In genomic region chr19:46744681-46745080, GRCm38 (mm10) we compare ENCODE assay signal across 20 mouse cellular contexts.
"Had no signal": no experiment of that assay in that cellular context is flagged by ENCODE, and none has a peak within 500 bp of the region (broad histone marks: within the 10 kb centered on the region; RNA-seq: fewer than 3 reads in every experiment).

No protein-coding gene starts in this region.

- DNase-seq: kidney, adult 2 months; kidney, postnatal 25 days; layer of hippocampus, adult 9-11 months; liver; lung, adult 18-20 months; lung, postnatal 10 days; lung, postnatal 36 days; right cerebral cortex, postnatal 4 days; thymus, postnatal 25 days had no signal

- ATAC-seq: intestine, postnatal 0 days; liver, embryonic 12.5 days had no signal

- H3K4me3 ChIP-seq: layer of hippocampus, adult 2 months; limb, embryonic 10.5 days; limb, embryonic 13.5 days; liver, embryonic 12.5 days; liver, embryonic 15.5 days; lung, embryonic 15.5 days; megakaryocyte, embryonic 14.5 days; midbrain, embryonic 12.5 days; stomach, embryonic 15.5 days had no signal

- H3K4me2 ChIP-seq: limb, embryonic 13.5 days; liver, embryonic 12.5 days; liver, embryonic 15.5 days; lung, embryonic 15.5 days; midbrain, embryonic 12.5 days; stomach, embryonic 15.5 days had no signal

- H3K27me3 ChIP-seq: limb, embryonic 13.5 days; liver, embryonic 15.5 days; lung, embryonic 15.5 days; midbrain, embryonic 12.5 days; stomach, embryonic 15.5 days had no signal

- H3K9ac ChIP-seq: limb, embryonic 13.5 days; liver, embryonic 12.5 days; liver, embryonic 15.5 days; lung, embryonic 15.5 days; midbrain, embryonic 12.5 days; stomach, embryonic 15.5 days had no signal

- H3K9me3 ChIP-seq: limb, embryonic 10.5 days; limb, embryonic 13.5 days; liver, embryonic 12.5 days; liver, embryonic 15.5 days; lung, embryonic 15.5 days; megakaryocyte, embryonic 14.5 days; midbrain, embryonic 12.5 days; stomach, embryonic 15.5 days had no signal

- H3K27ac ChIP-seq: kidney, postnatal 0 days; layer of hippocampus, adult 2 months; limb, embryonic 10.5 days; limb, embryonic 13.5 days; liver, embryonic 12.5 days; liver, embryonic 15.5 days; lung, embryonic 15.5 days; midbrain, embryonic 12.5 days; stomach, embryonic 15.5 days had no signal

- H3K36me3 ChIP-seq: limb, embryonic 10.5 days; limb, embryonic 13.5 days; liver, embryonic 12.5 days; liver, embryonic 15.5 days; lung, embryonic 15.5 days; midbrain, embryonic 12.5 days; stomach, embryonic 15.5 days had no signal

- H3K4me1 ChIP-seq: limb, embryonic 10.5 days; limb, embryonic 13.5 days; liver, embryonic 12.5 days; liver, embryonic 15.5 days; lung, embryonic 15.5 days; midbrain, embryonic 12.5 days; stomach, embryonic 15.5 days had no signal
